Comparison of ENCODE assay signal across 7 mouse cellular contexts in genomic region chr17:31564015-31564857, GRCm38 (mm10). TPM values are rescaled to one million over a fixed set of nuclear protein-coding genes. Genes with fewer than 3 reads are reported as not detected.
DNase-seq lines count a peak whose midpoint lies in the region; ATAC-seq lines count a peak whose summit lies in the region.

Gene Pknox1 (plus strand): TSS chr17:31564734.

- peaks cover 23% of the 10 kb centered on the region for H3K4me1 ChIP-seq in intestine, embryonic 15.5 days (replicated peaks)
- H3K4me1 ChIP-seq in midbrain, embryonic 10.5 days = peaks cover 34% of the 10 kb centered on the region

- H3K27me3 ChIP-seq in intestine, embryonic 15.5 days (replicated peaks) = no peaks in the 10 kb centered on the region
- no peaks in the 10 kb centered on the region for H3K27me3 ChIP-seq in midbrain, embryonic 10.5 days (ENCODE audit: low read depth, poor library complexity, severe bottlenecking)

- H3K36me3 ChIP-seq in intestine, embryonic 15.5 days = no peaks in the 10 kb centered on the region
- H3K36me3 ChIP-seq in midbrain, embryonic 10.5 days = no peaks in the 10 kb centered on the region

- peak within 1 kb of the TSS; percentile 82 for H3K4me2 ChIP-seq in intestine, embryonic 15.5 days (replicated peaks)

- under 1% methylated on average over 58 of the region's 72 CpGs for WGBS in intestine, embryonic 15.5 days
- WGBS in midbrain, embryonic 10.5 days = under 1% methylated on average over 72 of the region's 72 CpGs

- peak; percentile 99 for DNase-seq in adrenal gland, adult 2 months
- DNase-seq in embryo, embryonic 11.5 days (ENCODE audit: low read depth, low spot score) = peak; percentile 100
- peak; percentile 98 for DNase-seq in gastrocnemius, postnatal 36 days
- peak; percentile 99 to 100 for DNase-seq in left cerebral cortex, postnatal 25 days (ENCODE audit: low spot score in 2 of 2)
- peak; percentile 99 for DNase-seq in midbrain, embryonic 10.5 days (ENCODE audit: low spot score)
- peak; percentile 95 for DNase-seq in right cerebral cortex, postnatal 4 days

- H3K4me3 ChIP-seq in intestine, embryonic 15.5 days (replicated peaks) = peak within 1 kb of the TSS; percentile 78
- H3K4me3 ChIP-seq in midbrain, embryonic 10.5 days = peak within 1 kb of the TSS; percentile 85

- intact Hi-C loops in gastrocnemius, postnatal 36 days (cut with DNase I) = no loop called here
- intact Hi-C loops in left cerebral cortex, postnatal 25 days (cut with DNase I) = loop anchor here (2.0 kb wide), 2 partner anchors 43 to 95 kb away; partner anchors contain the start of genes Ndufv3 and U2af1

- H3K9ac ChIP-seq in intestine, embryonic 15.5 days = peak within 1 kb of the TSS; percentile 80

- ATAC-seq in intestine, embryonic 15.5 days = peak; percentile 96

- H3K9me3 ChIP-seq in intestine, embryonic 15.5 days = no peaks in the 10 kb centered on the region
- no peaks in the 10 kb centered on the region for H3K9me3 ChIP-seq in midbrain, embryonic 10.5 days (replicated peaks)

- H3K27ac ChIP-seq in intestine, embryonic 15.5 days = peak within 1 kb of the TSS; percentile 97
- H3K27ac ChIP-seq in midbrain, embryonic 10.5 days (replicated peaks) = peak within 1 kb of the TSS; percentile 98

RNA-seq across cellular contexts. Expression of gene Pknox1, which starts in this region (rescaled TPM):
- 10 to 100 TPM; 20.6 to 24.3 TPM for total RNA-seq in adrenal gland, adult 2 months (2021)
- polyA plus RNA-seq in adrenal gland, adult 2 months (2012; rRNA removed) = 12.0 and 17.2 TPM in 2 replicates
- total RNA-seq in gastrocnemius, postnatal 36 days (2021) = 1 to 10 TPM; 6.0 to 7.2 TPM
- 28.5 and 29.8 TPM in 2 replicates for polyA plus RNA-seq in intestine, embryonic 15.5 days (2015; fragmentation: Nextera tagmentation; extraction: Ambion mirVana)
- total RNA-seq in left cerebral cortex, postnatal 25 days (2021) = 10 to 100 TPM; 14.7 to 20.0 TPM
- polyA plus RNA-seq in midbrain, embryonic 10.5 days (2016; fragmentation: Nextera tagmentation; extraction: Ambion mirVana) = 17.5 and 18.0 TPM in 2 replicates

Comparison
In these comparisons a context has a peak if more than half of its experiments do, and no peak if none do; other contexts are left out.
1. Peak in every context shown above with its lines: DNase-seq, ATAC-seq, H3K4me3 ChIP-seq and H3K27ac ChIP-seq.